In the genomic region with DNA sequence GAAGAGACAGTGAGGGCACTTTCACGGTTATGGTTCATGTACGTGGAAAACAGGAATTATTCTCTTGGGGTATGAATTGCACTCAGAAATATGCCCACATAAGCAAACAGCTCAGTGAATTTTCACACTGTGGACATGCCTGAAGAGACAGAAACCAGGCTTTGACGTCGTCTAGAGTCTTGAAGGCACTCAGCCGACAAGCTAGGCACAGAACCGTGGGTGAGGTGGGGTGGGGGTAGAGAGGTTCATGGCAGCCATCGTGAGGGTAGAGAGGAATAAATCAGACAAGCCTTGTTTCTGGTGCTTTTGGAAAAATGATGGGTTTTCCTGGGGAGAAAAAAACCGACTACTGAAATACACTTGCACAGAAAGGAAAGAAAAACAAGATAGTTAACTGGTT, we compare ENCODE assay signal across 9 mouse cellular contexts.
"Had no signal": no experiment of that assay in that cellular context is flagged by ENCODE, and none has a peak within 500 bp of the region (broad histone marks: within the 10 kb centered on the region; RNA-seq: fewer than 3 reads in every experiment).

No protein-coding gene starts in this region.

- H3K4me1 ChIP-seq: intestine, embryonic 15.5 days; midbrain, embryonic 13.5 days had no signal

- H3K4me2 ChIP-seq: intestine, embryonic 15.5 days; midbrain, embryonic 13.5 days had no signal

- H3K4me3 ChIP-seq: intestine, embryonic 15.5 days; midbrain, embryonic 13.5 days had no signal

- H3K9me3 ChIP-seq: intestine, embryonic 15.5 days; midbrain, embryonic 13.5 days had no signal

- H3K27ac ChIP-seq: intestine, embryonic 15.5 days; liver, embryonic 14.5 days; midbrain, embryonic 13.5 days had no signal

- H3K27me3 ChIP-seq: intestine, embryonic 15.5 days; midbrain, embryonic 13.5 days had no signal

- DNase-seq: kidney, postnatal 14 days; layer of hippocampus, postnatal 36 days; liver; lung, adult 18-20 months; thymus, adult 18-20 months; thymus, postnatal 14 days had no signal

- H3K36me3 ChIP-seq: intestine, embryonic 15.5 days; midbrain, embryonic 13.5 days had no signal

- ATAC-seq: intestine, embryonic 15.5 days; midbrain, embryonic 13.5 days had no signal

- H3K9ac ChIP-seq: intestine, embryonic 15.5 days; liver, embryonic 14.5 days; midbrain, embryonic 13.5 days had no signal
